Mouse (Mus musculus) bone marrow, adult 2 months (tissue): ENCODE measurements around the gene Acox1. TPM values are rescaled to one million over a fixed set of nuclear protein-coding genes. Genes with fewer than 3 reads are reported as not detected.
A peak's percentile ranks its signal among the peaks of the same experiment; 100 is the strongest.

Experiments used
- H3K27ac ChIP-seq: fragments of 200-500 bp; 2 replicates; pipeline ENCODE4 v1.5.1; 2012; ENCODE audit warnings: low read depth, mild to moderate bottlenecking, control low read depth, inconsistent platforms, low read length; ENCODE audit not compliant: control insufficient read depth, poor library complexity, insufficient read depth
- H3K4me1 ChIP-seq: fragments of 200-500 bp; 2 replicates; pipeline ENCODE4 v1.6.1; 2011; ENCODE audit warnings: low read length; ENCODE audit not compliant: control insufficient read depth, insufficient read depth
- H3K4me3 ChIP-seq: fragments of 200-500 bp; replicated peaks from 2 replicates; pipeline ENCODE3; 2011; ENCODE audit warnings: mild to moderate bottlenecking, low read depth, low read length, control low read depth; ENCODE audit not compliant: control insufficient read depth
- CTCF ChIP-seq: fragments of 200-500 bp; IDR thresholded peaks from 2 replicates; pipeline ENCODE4 v1.5.1; 2011; ENCODE audit warnings: low read length, control low read depth; ENCODE audit not compliant: control insufficient read depth, insufficient read depth
- POLR2A ChIP-seq: fragments of 200-500 bp; IDR thresholded peaks from 2 replicates; pipeline ENCODE4 v1.6.1; 2011; ENCODE audit warnings: low read depth, mild to moderate bottlenecking, control low read depth, low read length, borderline replicate concordance; ENCODE audit not compliant: control insufficient read depth
- WGBS: fragments of 180-500 bp; shearing (Covaris S2); methylation state at CpG from one replicate; pipeline ENCODE4 v1.1.7; 2018; 5-methylcytosine and 5-hydroxymethylcytosine counted together
- polyA plus RNA-seq: library from polyadenylated mRNA; stranded (reverse); fragments of >200 nt; gene quantifications from 2 replicates; pipeline ENCODE4 v1.2.4, GENCODE M21; 2011; ENCODE audit warnings: low replicate concordance; ENCODE audit not compliant: missing spikeins, insufficient read depth, insufficient read length

Gene Acox1
- 9.8 and 20.0 TPM in 2 replicates for polyA plus RNA-seq

GRCm38 (mm10) chr11:116198639-116199531 lies at the start of gene Acox1, which contains the start of gene Ten1:
Gene Acox1 (minus strand): TSS chr11:116199045.
Gene Ten1 (plus strand): TSS chr11:116198855.
- H3K4me1 ChIP-seq = peaks cover 1% of the 10 kb centered on the region
- TF ChIP-seq CTCF = no peak
- TF ChIP-seq POLR2A = peak; percentile 94
- H3K27ac ChIP-seq = peak within 1 kb of the TSS; percentile 89
- under 1% methylated on average over 62 of the region's 62 CpGs for WGBS
- H3K4me3 ChIP-seq = peak within 1 kb of the TSS; percentile 100

- 63% methylated on average over 14 of the region's 14 CpGs for WGBS
Observed at GRCm38 (mm10) chr11:116247502-116248222, 48.8 kb upstream of the Acox1 start.

DNA sequence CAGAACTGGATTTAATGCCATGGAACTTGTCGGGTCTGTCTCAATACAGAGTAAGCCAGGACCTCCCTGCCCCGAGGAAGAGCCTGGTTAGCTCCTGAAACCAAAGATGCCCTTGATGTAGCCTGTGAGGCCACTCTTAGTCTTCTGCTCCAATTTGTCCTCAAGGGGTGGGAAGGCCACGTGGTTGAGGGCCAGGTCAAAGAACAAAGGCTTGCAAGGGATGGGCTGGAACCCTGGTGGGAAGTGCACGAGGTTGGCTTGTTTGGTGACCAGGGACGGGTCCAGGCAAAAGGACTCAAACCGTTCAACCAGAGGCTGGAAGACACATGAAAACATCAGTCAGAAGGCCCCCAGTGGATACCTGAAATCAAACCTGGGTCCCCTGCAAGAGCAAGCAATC lies 46.8 kb upstream of the Acox1 start:
- WGBS = 91% methylated on average over 6 of the region's 6 CpGs
- Histone ChIP-seq H3K4me3 (no peak overlapping the region), H3K27ac (no peak overlapping the region), H3K4me1 (no peaks in the 10 kb centered on the region)
- TF ChIP-seq POLR2A (no peak), CTCF (no peak)

More at GRCm38 (mm10) chr11:116247502-116248222, 48.8 kb upstream of the Acox1 start:
- Histone ChIP-seq H3K27ac (no peak overlapping the region), H3K4me1 (no peaks in the 10 kb centered on the region), H3K4me3 (no peak overlapping the region)
- no peak for TF ChIP-seq CTCF
- no peak for TF ChIP-seq POLR2A

GRCm38 (mm10) chr11:116244580-116244979 lies 45.7 kb upstream of the Acox1 start:
- 89% methylated on average over 8 of the region's 8 CpGs for WGBS
- TF ChIP-seq POLR2A (no peak), CTCF (no peak)
- H3K27ac ChIP-seq = no peak overlapping the region
- H3K4me3 ChIP-seq = no peak overlapping the region
- H3K4me1 ChIP-seq = no peaks in the 10 kb centered on the region

GRCm38 (mm10) chr11:116241744-116242235 lies 42.9 kb upstream of the Acox1 start:
- 76% methylated on average over 12 of the region's 12 CpGs for WGBS
- no peak for TF ChIP-seq POLR2A
- Histone ChIP-seq H3K4me3 (no peak overlapping the region), H3K4me1 (no peaks in the 10 kb centered on the region), H3K27ac (no peak overlapping the region)

DNA sequence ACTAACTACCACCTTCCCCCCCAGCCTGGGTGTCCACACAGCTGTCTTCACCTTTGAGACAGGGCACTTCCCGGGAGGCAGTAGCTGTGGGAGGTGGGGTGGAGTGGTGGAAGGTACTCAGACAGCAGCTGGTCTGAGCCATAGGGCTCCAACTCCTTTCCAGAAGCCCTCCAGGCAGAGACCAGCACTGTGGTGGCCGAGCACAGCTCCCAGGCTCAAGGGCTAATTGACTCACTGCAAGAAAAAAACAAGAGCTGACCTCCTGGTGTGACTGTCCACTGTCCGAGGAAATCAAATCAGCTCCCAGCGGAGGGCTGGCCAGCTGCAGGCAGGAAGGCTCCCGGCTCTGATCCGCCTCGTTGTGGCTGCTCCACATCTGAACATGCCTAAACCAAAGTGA lies 41.0 kb upstream of the Acox1 start:
- Histone ChIP-seq H3K27ac (no peak overlapping the region), H3K4me1 (no peaks in the 10 kb centered on the region), H3K4me3 (no peak overlapping the region)
- WGBS = 83% methylated on average over 7 of the region's 7 CpGs
- TF ChIP-seq CTCF (no peak), POLR2A (no peak)

DNA sequence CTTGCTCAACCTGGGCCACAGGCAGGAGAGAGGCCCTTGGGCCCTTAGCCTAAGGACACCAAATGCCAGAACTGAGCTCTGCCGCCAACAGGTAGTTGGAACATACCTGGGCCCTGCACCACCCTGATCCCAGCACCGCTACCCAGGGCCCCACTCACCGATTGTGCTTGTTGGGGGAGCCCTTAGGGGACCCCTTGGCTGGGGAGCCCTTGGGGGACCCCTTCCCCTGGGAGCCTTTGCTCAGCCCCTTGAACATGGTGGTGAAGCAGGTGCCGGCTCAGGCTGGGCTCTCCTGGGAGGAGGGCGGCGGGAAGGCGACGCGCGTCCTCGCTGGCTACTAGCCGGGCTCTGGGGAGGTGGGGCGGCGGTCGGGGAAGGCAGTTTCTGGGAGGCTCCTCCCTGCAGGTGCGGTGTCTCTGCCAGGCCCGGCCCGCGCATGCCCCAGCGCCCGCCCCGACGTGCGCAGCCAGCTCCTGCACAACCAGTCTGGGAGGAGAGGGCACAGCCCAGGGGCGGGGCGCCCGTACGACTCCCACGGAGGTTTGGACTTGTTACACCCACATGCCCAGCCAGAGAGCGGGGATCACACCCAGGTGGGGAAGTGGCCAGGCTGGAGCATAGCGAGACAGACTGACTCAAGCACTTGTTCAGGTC lies 39.0 kb upstream of the Acox1 start, which contains the start of gene Evpl:
Gene Evpl, minus strand, starts transcription at position 336 of the 654 bp plus-strand sequence.
- H3K27ac ChIP-seq = no peak within 1 kb of the TSS; the same call in 1 of the 2 replicates
- no peak for TF ChIP-seq CTCF
- peak; percentile 20; the same call in 1 of the 2 replicates for TF ChIP-seq POLR2A
- H3K4me1 ChIP-seq = no peaks in the 10 kb centered on the region
- 33% methylated on average over 31 of the region's 31 CpGs for WGBS
- H3K4me3 ChIP-seq = no peak within 1 kb of the TSS

GRCm38 (mm10) chr11:116234901-116235300 lies 36.1 kb upstream of the Acox1 start:
- Histone ChIP-seq H3K27ac (no peak overlapping the region), H3K4me1 (no peaks in the 10 kb centered on the region), H3K4me3 (no peak overlapping the region)
- WGBS = 87% methylated on average over 8 of the region's 8 CpGs
- TF ChIP-seq CTCF = no peak

DNA sequence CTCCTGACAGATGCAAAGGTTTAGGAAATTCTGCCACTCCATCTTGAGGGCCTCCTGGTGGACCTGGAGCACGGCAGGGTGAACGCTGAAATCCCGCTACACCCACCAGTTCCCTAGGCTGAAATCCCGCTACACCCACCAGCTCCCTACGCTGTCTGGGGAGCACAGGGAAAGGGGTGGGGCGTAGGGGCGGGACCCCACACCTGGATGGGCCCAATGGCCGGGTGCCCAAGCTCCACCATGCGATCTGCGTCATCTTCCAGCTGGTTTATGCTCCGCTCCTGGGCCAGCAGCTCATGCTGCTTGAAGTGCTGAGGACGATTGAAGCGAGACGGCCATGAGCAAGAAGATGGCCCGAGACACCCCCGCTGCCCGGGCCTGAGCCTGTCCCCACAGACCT lies 33.6 kb upstream of the Acox1 start:
- Histone ChIP-seq H3K4me1 (no peaks in the 10 kb centered on the region), H3K27ac (no peak overlapping the region), H3K4me3 (no peak overlapping the region)
- TF ChIP-seq POLR2A (no peak), CTCF (no peak)
- WGBS = 85% methylated on average over 17 of the region's 17 CpGs
